Mouse (Mus musculus) ES-CJ7 (cell line): ENCODE results near the gene Ncaph2.

ENCODE experiments used
- DNase-seq: peaks from one replicate; pipeline ENCODE4 v3.0.0; 2011; ENCODE audit warnings: low read depth, low spot score

The Ncaph2 gene

GRCm38 (mm10) chr15:89379429-89379828 lies 23.9 kb downstream of the Ncaph2 start:
- DNase-seq, result no peak

DNA sequence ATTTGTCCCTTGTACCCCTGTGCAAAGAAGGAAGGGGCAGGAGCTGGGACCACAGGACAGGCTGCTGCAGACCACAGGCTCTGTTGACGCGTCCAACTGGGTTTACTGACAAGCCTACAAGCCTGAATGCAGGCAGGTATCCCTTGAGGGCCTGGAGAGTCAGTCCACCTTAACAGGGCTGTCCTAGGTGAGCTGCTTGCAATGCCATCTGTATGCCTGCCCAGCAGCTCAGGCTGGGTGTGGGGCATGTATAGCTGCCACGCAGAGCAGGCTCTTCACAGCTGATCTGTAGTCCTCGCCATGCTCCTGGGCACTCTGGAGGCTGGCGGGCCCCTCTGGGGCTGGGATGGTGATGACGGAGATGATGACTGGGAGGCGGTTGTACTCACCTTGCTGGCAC lies 29.1 kb downstream of the Ncaph2 start, which contains the start of gene Klhdc7b:
Gene Klhdc7b, plus strand, starts transcription at position 301 of the 400 bp plus-strand sequence.
- no peak for DNase-seq

GRCm38 (mm10) chr15:89387127-89387526 lies 31.6 kb downstream of the Ncaph2 start:
- no peak for DNase-seq

- no peak for DNase-seq
These were observed 34.6 kb downstream of the Ncaph2 start for GRCm38 (mm10) chr15:89390081-89390480.

- no peak for DNase-seq
These were observed 41.4 kb downstream of the Ncaph2 start for GRCm38 (mm10) chr15:89396883-89397282.

- no peak for DNase-seq
These were observed 42.6 kb downstream of the Ncaph2 start for GRCm38 (mm10) chr15:89398146-89398545.

- DNase-seq, result peak; percentile 32
These were observed 44.2 kb downstream of the Ncaph2 start for GRCm38 (mm10) chr15:89399716-89400115.

- peak; percentile 65 for DNase-seq
These were observed 47.0 kb downstream of the Ncaph2 start for GRCm38 (mm10) chr15:89402471-89402870.

DNA sequence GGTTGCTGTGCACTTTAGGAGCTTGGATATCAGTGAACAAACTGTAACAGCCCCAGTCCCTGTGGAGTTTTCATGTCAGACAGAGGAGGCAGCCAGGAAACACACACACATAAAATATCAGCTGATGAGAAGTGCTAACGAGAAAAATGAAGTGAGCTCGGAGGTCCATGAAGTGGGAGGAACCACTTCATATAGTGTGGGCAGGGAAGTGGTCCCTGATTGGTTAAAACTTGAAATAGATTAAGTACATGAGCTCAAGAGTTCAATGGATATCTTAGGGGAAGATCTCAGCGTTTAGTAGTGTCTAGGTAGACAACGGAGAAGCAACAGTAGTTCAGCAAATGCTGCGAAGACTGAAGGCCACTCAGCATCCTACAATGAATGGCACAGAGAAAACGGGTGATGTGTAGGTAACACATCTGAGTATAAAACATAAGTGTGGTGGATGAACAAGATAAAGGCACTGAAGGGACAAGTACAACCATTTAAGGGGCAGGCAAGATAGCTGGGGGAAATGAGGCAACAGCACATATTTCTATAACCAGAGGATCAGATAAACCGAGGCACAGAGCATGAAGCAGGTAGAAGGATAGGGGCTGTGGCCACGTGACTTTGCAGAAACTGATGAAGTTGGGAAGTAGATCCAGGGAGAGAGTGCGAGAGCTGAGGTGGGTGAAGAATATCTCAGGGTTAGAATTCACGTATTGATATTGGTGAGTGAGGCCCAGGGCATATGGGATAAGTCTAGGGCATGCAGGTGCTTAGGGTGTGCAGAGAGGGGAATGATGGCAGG lies 49.5 kb downstream of the Ncaph2 start:
- DNase-seq, result no peak

GRCm38 (mm10) chr15:89406691-89407090 lies 51.2 kb downstream of the Ncaph2 start:
- DNase-seq, result peak; percentile 63

GRCm38 (mm10) chr15:89410118-89410517 lies 54.6 kb downstream of the Ncaph2 start, which contains the start of gene Syce3:
TSS of gene Syce3 (minus strand) at chr15:89410503.
- DNase-seq, result peak; percentile 80

GRCm38 (mm10) chr15:89415282-89415681 lies 59.8 kb downstream of the Ncaph2 start:
- DNase-seq, result no peak

DNA sequence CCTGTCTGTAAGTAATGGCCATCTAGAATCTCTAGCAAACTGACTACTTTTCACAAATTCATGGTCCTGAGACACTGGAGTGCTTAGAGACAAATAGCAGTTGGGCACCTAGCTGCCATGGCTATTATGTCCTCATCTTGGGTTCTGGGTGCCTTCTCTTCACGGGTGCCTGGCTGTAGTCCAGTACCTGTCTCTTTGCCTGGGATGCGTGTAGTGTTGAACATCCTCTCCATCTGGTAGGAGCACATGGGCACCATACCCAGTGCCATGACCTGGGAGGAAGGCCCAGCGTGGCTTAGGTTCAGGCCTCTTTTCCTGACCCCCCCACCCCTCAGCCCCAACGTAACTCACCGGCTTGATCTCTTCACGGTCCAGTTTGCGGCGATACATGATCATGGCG lies 66.4 kb downstream of the Ncaph2 start:
- DNase-seq, result no peak
